Mouse (Mus musculus) liver, postnatal 0 days (tissue): Measurements from ENCODE around the gene Gtf2h1.

ENCODE experiments used
- CTCF ChIP-seq: sonication (generic); IDR thresholded peaks from 2 replicates; pipeline ENCODE4 v1.5.1; 2016; ENCODE audit warnings: antibody characterized with exemption, low read depth
- EP300 ChIP-seq: IDR thresholded peaks from 2 replicates; pipeline ENCODE4 v1.6.1; 2016; ENCODE audit warnings: antibody characterized with exemption, low read depth, mild to moderate bottlenecking

DNA sequence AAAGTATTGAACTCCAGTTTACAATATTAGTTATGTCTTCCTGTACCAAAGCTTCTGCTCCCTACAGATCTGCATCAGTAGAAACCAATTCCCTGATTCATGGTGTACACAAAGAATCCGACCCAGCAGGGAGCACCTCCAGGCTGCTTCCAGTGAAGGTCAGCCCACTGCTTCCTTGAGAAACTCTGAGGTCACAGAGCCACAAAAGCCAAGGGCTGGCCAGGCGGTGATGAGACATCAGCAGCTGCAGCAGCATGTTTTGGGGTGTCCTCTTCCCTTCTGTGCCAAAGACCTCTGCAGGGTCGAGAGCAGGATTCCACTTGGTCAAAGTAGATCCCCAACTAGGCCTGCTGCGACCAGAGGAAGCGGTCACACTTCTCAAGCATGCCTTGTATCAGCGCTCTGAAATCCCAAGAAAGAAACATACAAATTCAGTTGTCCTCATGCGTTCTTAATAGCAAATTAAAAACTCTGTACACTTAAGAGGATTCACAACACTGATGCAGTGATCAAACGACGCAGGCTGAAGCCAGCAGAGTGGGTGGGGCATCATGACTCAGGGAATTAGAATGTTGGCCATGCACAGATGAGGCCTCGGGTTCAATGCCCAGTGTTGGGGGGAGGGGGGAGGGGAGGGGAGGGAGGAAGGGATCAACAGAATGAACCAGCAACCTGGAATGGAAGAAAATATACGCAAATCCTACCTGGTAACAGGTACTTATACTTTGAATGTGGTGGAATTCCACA, 34.7 kb upstream of the Gtf2h1 start:
- TF ChIP-seq CTCF, result no peak
- TF ChIP-seq EP300, result no peak
